Mouse (Mus musculus) MEL (cell line): Measurements from ENCODE around the gene Prkd2. TPM values are rescaled to one million over a fixed set of nuclear protein-coding genes. Genes with fewer than 3 reads are reported as not detected.
A peak's percentile ranks its signal among the peaks of the same experiment; 100 is the strongest.

Experiments
- DNase-seq: peaks from one replicate; pipeline ENCODE4 v3.0.0; 2011; ENCODE audit warnings: low read depth, low spot score
- H3K27ac ChIP-seq: 2 replicates; pipeline ENCODE4 v1.5.1; 2012; ENCODE audit warnings: low read depth, mild to moderate bottlenecking, control low read depth, low read length, moderate library complexity; ENCODE audit not compliant: control insufficient read depth
- H3K27me3 ChIP-seq, 2 experiments: fragments of 150-350 bp in 1 of 2; sonication (generic) in 1 of 2; 2 replicates each; pipeline ENCODE4 v1.6.1; 2012; ENCODE audit warnings: low read length in 2 of 2, mild to moderate bottlenecking in 2 of 2, improper control_type of control experiment in 1 of 2, moderate library complexity in 1 of 2; ENCODE audit not compliant: insufficient read depth in 2 of 2, control insufficient read depth in 1 of 2
- H3K36me3 ChIP-seq, 2 experiments: 2 replicates each; pipeline ENCODE4 v1.6.1; 2012 to 2014; ENCODE audit warnings: low read length in 2 of 2, improper control_type of control experiment in 1 of 2, inconsistent platforms in 1 of 2, mild to moderate bottlenecking in 1 of 2; ENCODE audit not compliant: insufficient read depth in 2 of 2, control insufficient read depth in 1 of 2
- H3K4me1 ChIP-seq, 2 experiments: fragments of 150-350 bp in 1 of 2; sonication (generic) in 1 of 2; 2 replicates each; pipeline ENCODE4 v1.6.1; 2012; ENCODE audit warnings: low read length in 2 of 2, improper control_type of control experiment in 1 of 2, mild to moderate bottlenecking in 1 of 2; ENCODE audit not compliant: insufficient read depth in 2 of 2, control insufficient read depth in 1 of 2
- H3K4me3 ChIP-seq, 2 experiments: fragments of 150-350 bp in 1 of 2; sonication (generic) in 1 of 2; 2 replicates each; pipeline ENCODE4 v1.5.1; 2012; ENCODE audit warnings: low read depth in 2 of 2, low read length in 2 of 2, mild to moderate bottlenecking in 2 of 2, moderate library complexity in 2 of 2, control low read depth in 1 of 2, improper control_type of control experiment in 1 of 2; ENCODE audit not compliant: control insufficient read depth in 1 of 2, insufficient read depth in 1 of 2
- H3K79me2 ChIP-seq: 2 replicates; pipeline ENCODE4 v1.6.1; 2012; ENCODE audit warnings: mild to moderate bottlenecking, low read length, moderate library complexity; ENCODE audit not compliant: control insufficient read depth, poor library complexity, insufficient read depth
- H3K9ac ChIP-seq: 2 replicates; pipeline ENCODE4 v1.6.1; 2012; ENCODE audit warnings: low read depth, mild to moderate bottlenecking, control low read depth, low read length, moderate library complexity; ENCODE audit not compliant: control insufficient read depth, poor library complexity, severe bottlenecking
- H3K9me3 ChIP-seq: fragments of 150-350 bp; sonication (generic); replicated peaks from 2 replicates; pipeline ENCODE4 v1.6.1; 2012; ENCODE audit warnings: mild to moderate bottlenecking, low read length, improper control_type of control experiment, moderate library complexity; ENCODE audit not compliant: insufficient read depth
- CTCF ChIP-seq, 3 experiments: IDR thresholded peaks in 2 of 3; conservative IDR thresholded peaks in 1 of 3; 2 replicates each; pipeline ENCODE4 v1.5.1; 2011 to 2012; ENCODE audit warnings: low read length in 3 of 3, low read depth in 2 of 3, mild to moderate bottlenecking in 2 of 3, improper control_type of control experiment in 1 of 3, inconsistent platforms in 1 of 3, mixed read lengths in 1 of 3, moderate library complexity in 1 of 3; ENCODE audit not compliant: control insufficient read depth in 1 of 3, insufficient read depth in 1 of 3, poor library complexity in 1 of 3, severe bottlenecking in 1 of 3
- ELF1 ChIP-seq: IDR thresholded peaks from 2 replicates; pipeline ENCODE4 v1.6.1; 2014; ENCODE audit warnings: low read depth, mild to moderate bottlenecking, inconsistent platforms, low read length, improper control_type of control experiment, moderate library complexity
- EP300 ChIP-seq, 2 experiments: IDR thresholded peaks; 2 replicates each; pipeline ENCODE4 v1.6.1; 2011; ENCODE audit warnings: improper control_type of control experiment in 2 of 2, low read length in 2 of 2, low read depth in 1 of 2, mild to moderate bottlenecking in 1 of 2
- ETS1 ChIP-seq: IDR thresholded peaks from 2 replicates; pipeline ENCODE4 v1.6.1; 2012; ENCODE audit warnings: low read depth, mild to moderate bottlenecking, inconsistent platforms, low read length, improper control_type of control experiment, moderate library complexity
- GABPA ChIP-seq: IDR thresholded peaks from 2 replicates; pipeline ENCODE4 v1.6.1; 2012; ENCODE audit warnings: low read depth, mild to moderate bottlenecking, inconsistent platforms, low read length, improper control_type of control experiment, moderate library complexity
- JUND ChIP-seq: IDR thresholded peaks from 2 replicates; pipeline ENCODE4 v1.6.1; 2011; ENCODE audit warnings: low read depth, mild to moderate bottlenecking, improper control_type of control experiment, low read length
- MAFK ChIP-seq: IDR thresholded peaks from 2 replicates; pipeline ENCODE4 v1.6.1; 2011; ENCODE audit warnings: low read depth, mild to moderate bottlenecking, low read length, improper control_type of control experiment, borderline replicate concordance
- POLR2A ChIP-seq, 2 experiments: IDR thresholded peaks; 2 replicates each; pipeline ENCODE4 v1.6.1; 2011 to 2012; ENCODE audit warnings: low read length in 2 of 2, mild to moderate bottlenecking in 2 of 2, control low read depth in 1 of 2, improper control_type of control experiment in 1 of 2, low read depth in 1 of 2, moderate library complexity in 1 of 2; ENCODE audit not compliant: control insufficient read depth in 1 of 2, insufficient read depth in 1 of 2, poor library complexity in 1 of 2
- RAD21 ChIP-seq: IDR thresholded peaks from 2 replicates; pipeline ENCODE4 v1.6.1; 2011; ENCODE audit warnings: mild to moderate bottlenecking, low read depth, low read length, improper control_type of control experiment
- SMC3 ChIP-seq: IDR thresholded peaks from 2 replicates; pipeline ENCODE4 v1.6.1; 2011; ENCODE audit warnings: low read depth, low read length, improper control_type of control experiment
- TAL1 ChIP-seq: IDR thresholded peaks from 2 replicates; pipeline ENCODE4 v1.6.1; 2012; ENCODE audit warnings: mild to moderate bottlenecking, inconsistent platforms, low read length, moderate library complexity, mixed read lengths
- USF1 ChIP-seq: IDR thresholded peaks from 2 replicates; pipeline ENCODE4 v1.6.1; 2014; ENCODE audit warnings: low read depth, mild to moderate bottlenecking, inconsistent platforms, low read length, improper control_type of control experiment, moderate library complexity
- USF2 ChIP-seq, 2 experiments: IDR thresholded peaks; 2 replicates each; pipeline ENCODE4 v1.6.1; 2011 to 2012; ENCODE audit warnings: improper control_type of control experiment in 2 of 2, low read length in 2 of 2, borderline replicate concordance in 1 of 2, inconsistent platforms in 1 of 2, low read depth in 1 of 2, mild to moderate bottlenecking in 1 of 2; ENCODE audit not compliant: insufficient read depth in 1 of 2
- ZKSCAN1 ChIP-seq: IDR thresholded peaks from 2 replicates; pipeline ENCODE4 v1.6.1; 2012; ENCODE audit warnings: low read depth, mild to moderate bottlenecking, inconsistent platforms, low read length, improper control_type of control experiment, moderate library complexity
- ZMIZ1 ChIP-seq: IDR thresholded peaks from 2 replicates; pipeline ENCODE4 v1.6.1; 2012; ENCODE audit warnings: low read depth, mild to moderate bottlenecking, inconsistent platforms, low read length, improper control_type of control experiment, moderate library complexity
- polyA plus RNA-seq, 2 experiments: library from polyadenylated mRNA; stranded (reverse) in 1 of 2; unstranded in 1 of 2; fragments of >175 nt in 1 of 2; fragments of >200 nt in 1 of 2; gene quantifications; 2 replicates each; pipeline versions ENCODE4 v1.2.1 to v1.2.4; 2012; ENCODE audit warnings: low replicate concordance in 2 of 2, low read depth in 1 of 2; ENCODE audit not compliant: insufficient read length in 2 of 2, insufficient read depth in 1 of 2, missing spikeins in 1 of 2
- total RNA-seq: library from RNA; depleted of rRNA; stranded (reverse); fragments of 300-350 nt; gene quantifications from 2 replicates; pipeline ENCODE4 v1.2.3, GENCODE M21; 2012

Prkd2 gene
- total and polyA plus RNA-seq, 3 experiments = 2.9 to 8.7 TPM; not detected in 1

GRCm38 (mm10) chr7:16804409-16805028 lies 38.2 kb upstream of the Prkd2 start (continued):
- TF ChIP-seq POLR2A (IDR thresholded peaks at IDR 0.05; ENCODE audit: control insufficient read depth in 1 of 2, insufficient read depth in 1 of 2, low read depth in 1 of 2, low read length in 2 of 2, poor library complexity in 1 of 2) (no peak), EP300 (IDR thresholded peaks at IDR 0.05; ENCODE audit: low read depth in 1 of 2, low read length in 2 of 2) (no peak), ZKSCAN1 (no peak), ZMIZ1 (no peak), ELF1 (no peak), ETS1 (no peak), TAL1 (no peak), RAD21 (peak; percentile 39)
- TF ChIP-seq, all 39 proteins: peak for 5

- Histone ChIP-seq H3K36me3 (no peaks in the 10 kb centered on the region; a peak in 1 of 4 replicates), H3K4me1 (no peaks in the 10 kb centered on the region; a peak in 1 of 4 replicates), H3K4me3 (no peak overlapping the region), H3K9ac (no peak overlapping the region), H3K27me3 (no peaks in the 10 kb centered on the region), H3K79me2 (no peaks in the 10 kb centered on the region), H3K27ac (no peak overlapping the region), H3K9me3 (no peaks in the 10 kb centered on the region)
- DNase-seq = peak; percentile 37
- TF ChIP-seq USF2 (IDR thresholded peaks at IDR 0.05; ENCODE audit: borderline replicate concordance in 1 of 2, insufficient read depth in 1 of 2, low read depth in 1 of 2, low read length in 2 of 2) (no peak), RAD21 (no peak), CTCF (IDR thresholded peaks at IDR 0.05 in 2 of 3, conservative IDR thresholded peaks at IDR 0.05 in 1 of 3; ENCODE audit: control insufficient read depth in 1 of 3, insufficient read depth in 1 of 3, low read depth in 2 of 3, low read length in 3 of 3, poor library complexity in 1 of 3, severe bottlenecking in 1 of 3) (peak; percentile 50 to 66 (median 57)), GABPA (no peak), SMC3 (0 out of 2 replicates have a peak, but pooled peaks have one; percentile 10)
Measured at GRCm38 (mm10) chr7:16807936-16808335, 34.8 kb upstream of the Prkd2 start.

- Histone ChIP-seq H3K27me3 (no peaks in the 10 kb centered on the region), H3K79me2 (no peaks in the 10 kb centered on the region), H3K4me3 (no peak overlapping the region), H3K27ac (no peak overlapping the region), H3K9ac (no peak overlapping the region), H3K9me3 (no peaks in the 10 kb centered on the region), H3K4me1 (no peaks in the 10 kb centered on the region; a peak in 1 of 4 replicates), H3K36me3 (no peaks in the 10 kb centered on the region; a peak in 1 of 4 replicates)
- TF ChIP-seq USF1 = no peak
- no peak for TF ChIP-seq MAFK
- TF ChIP-seq POLR2A (IDR thresholded peaks at IDR 0.05; ENCODE audit: control insufficient read depth in 1 of 2, insufficient read depth in 1 of 2, low read depth in 1 of 2, low read length in 2 of 2, poor library complexity in 1 of 2) = no peak
- TF ChIP-seq JUND = no peak
- no peak for DNase-seq
Measured at GRCm38 (mm10) chr7:16808647-16809046, 34.1 kb upstream of the Prkd2 start.
